Mouse (Mus musculus): ENCODE results near the gene Aicda. TPM values are rescaled to one million over a fixed set of nuclear protein-coding genes. Genes with fewer than 3 reads are reported as not detected.

The Aicda gene
- polyA plus RNA-seq, 1 experiment from 2014 or later, result not detected

GRCm38 (mm10) chr6:122595637-122596036 is 42.0 kb downstream of the Aicda start:
- Histone ChIP-seq H3K9me3 (replicated peaks) (no peaks in the 10 kb centered on the region), H3K36me3 (no peaks in the 10 kb centered on the region), H3K27me3 (ENCODE audit: low read depth, poor library complexity, severe bottlenecking) (no peaks in the 10 kb centered on the region), H3K4me1 (no peaks in the 10 kb centered on the region), H3K27ac (replicated peaks) (no peak overlapping the region), H3K4me3 (no peak overlapping the region)
- WGBS, result 40% methylated on average over 7 of the region's 7 CpGs
- no peak for DNase-seq (ENCODE audit: low spot score)

- Histone ChIP-seq H3K4me3 (no peak overlapping the region), H3K4me1 (no peaks in the 10 kb centered on the region), H3K27ac (replicated peaks) (no peak overlapping the region), H3K36me3 (no peaks in the 10 kb centered on the region), H3K9me3 (replicated peaks) (no peaks in the 10 kb centered on the region), H3K27me3 (ENCODE audit: low read depth, poor library complexity, severe bottlenecking) (no peaks in the 10 kb centered on the region)
- DNase-seq (ENCODE audit: low spot score), result no peak
- WGBS, result 88% methylated on average over 7 of the region's 7 CpGs
Measured at GRCm38 (mm10) chr6:122596608-122597007, 43.0 kb downstream of the Aicda start.

GRCm38 (mm10) chr6:122598014-122598413 is 44.4 kb downstream of the Aicda start:
- H3K4me1 ChIP-seq, result peaks cover 8% of the 10 kb centered on the region
- no peaks in the 10 kb centered on the region for H3K9me3 ChIP-seq (replicated peaks)
- no peaks in the 10 kb centered on the region for H3K27me3 ChIP-seq (ENCODE audit: low read depth, poor library complexity, severe bottlenecking)
- WGBS, result 91% methylated on average over 4 of the region's 4 CpGs
- H3K4me3 ChIP-seq, result no peak overlapping the region
- H3K27ac ChIP-seq (replicated peaks), result no peak overlapping the region
- no peak for DNase-seq (ENCODE audit: low spot score)
- no peaks in the 10 kb centered on the region for H3K36me3 ChIP-seq

GRCm38 (mm10) chr6:122598436-122598835 is 44.8 kb downstream of the Aicda start:
- Histone ChIP-seq H3K4me1 (peaks cover 8% of the 10 kb centered on the region), H3K4me3 (no peak overlapping the region), H3K36me3 (no peaks in the 10 kb centered on the region), H3K9me3 (replicated peaks) (no peaks in the 10 kb centered on the region), H3K27ac (replicated peaks) (no peak overlapping the region), H3K27me3 (ENCODE audit: low read depth, poor library complexity, severe bottlenecking) (no peaks in the 10 kb centered on the region)
- 95% methylated on average over 6 of the region's 6 CpGs for WGBS
- DNase-seq (ENCODE audit: low spot score), result no peak

- Histone ChIP-seq H3K9me3 (replicated peaks) (no peaks in the 10 kb centered on the region), H3K27me3 (ENCODE audit: low read depth, poor library complexity, severe bottlenecking) (no peaks in the 10 kb centered on the region), H3K4me1 (peaks cover 8% of the 10 kb centered on the region), H3K4me3 (no peak overlapping the region), H3K27ac (replicated peaks) (no peak overlapping the region), H3K36me3 (no peaks in the 10 kb centered on the region)
- DNase-seq (ENCODE audit: low spot score), result no peak
- 89% methylated on average over 9 of the region's 9 CpGs for WGBS
Measured at GRCm38 (mm10) chr6:122599054-122599737, 45.6 kb downstream of the Aicda start.

- no peak for DNase-seq (ENCODE audit: low spot score)
- H3K4me3 ChIP-seq, result no peak overlapping the region
- WGBS, result 90% methylated on average over 7 of the region's 7 CpGs
- no peaks in the 10 kb centered on the region for H3K9me3 ChIP-seq (replicated peaks)
- H3K27me3 ChIP-seq (ENCODE audit: low read depth, poor library complexity, severe bottlenecking), result no peaks in the 10 kb centered on the region
- no peaks in the 10 kb centered on the region for H3K36me3 ChIP-seq
- H3K27ac ChIP-seq (replicated peaks), result no peak overlapping the region
- H3K4me1 ChIP-seq, result peaks cover 8% of the 10 kb centered on the region
Measured at GRCm38 (mm10) chr6:122600066-122600646, 46.6 kb downstream of the Aicda start.

- 93% methylated on average over 4 of the region's 4 CpGs for WGBS
- Histone ChIP-seq H3K27me3 (ENCODE audit: low read depth, poor library complexity, severe bottlenecking) (no peaks in the 10 kb centered on the region), H3K27ac (replicated peaks) (no peak overlapping the region), H3K9me3 (replicated peaks) (no peaks in the 10 kb centered on the region), H3K36me3 (no peaks in the 10 kb centered on the region), H3K4me1 (peaks cover 8% of the 10 kb centered on the region), H3K4me3 (no peak overlapping the region)
- DNase-seq (ENCODE audit: low spot score), result no peak
Measured at GRCm38 (mm10) chr6:122601031-122601430, 47.4 kb downstream of the Aicda start.

- H3K27ac ChIP-seq (replicated peaks), result no peak overlapping the region
- no peaks in the 10 kb centered on the region for H3K9me3 ChIP-seq (replicated peaks)
- DNase-seq (ENCODE audit: low spot score), result no peak
- no peaks in the 10 kb centered on the region for H3K27me3 ChIP-seq (ENCODE audit: low read depth, poor library complexity, severe bottlenecking)
- no peaks in the 10 kb centered on the region for H3K36me3 ChIP-seq
- WGBS, result 89% methylated on average over 3 of the region's 3 CpGs
- peaks cover 8% of the 10 kb centered on the region for H3K4me1 ChIP-seq
- peak overlapping the region; percentile 55 for H3K4me3 ChIP-seq
Measured at GRCm38 (mm10) chr6:122601615-122602014, 48.0 kb downstream of the Aicda start.

GRCm38 (mm10) chr6:122602242-122602991 is 48.8 kb downstream of the Aicda start, which contains the start of gene Apobec1:
Gene Apobec1, minus strand, starts transcription at chr6:122602444.
- Histone ChIP-seq H3K9me3 (replicated peaks) (no peaks in the 10 kb centered on the region), H3K36me3 (no peaks in the 10 kb centered on the region), H3K27ac (replicated peaks) (peak within 1 kb of the TSS; percentile 74), H3K4me3 (peak within 1 kb of the TSS; percentile 55), H3K27me3 (ENCODE audit: low read depth, poor library complexity, severe bottlenecking) (no peaks in the 10 kb centered on the region), H3K4me1 (peaks cover 8% of the 10 kb centered on the region)
- 11% methylated on average over 22 of the region's 22 CpGs for WGBS
- DNase-seq (ENCODE audit: low spot score), result peak; percentile 56

- H3K27me3 ChIP-seq (ENCODE audit: low read depth, poor library complexity, severe bottlenecking), result no peaks in the 10 kb centered on the region
- peak overlapping the region; percentile 55; the same call in 1 of the 2 replicates for H3K4me3 ChIP-seq
- H3K36me3 ChIP-seq, result no peaks in the 10 kb centered on the region
- H3K27ac ChIP-seq (replicated peaks), result peak overlapping the region; percentile 74; the same call in 1 of the 2 replicates
- no peaks in the 10 kb centered on the region for H3K9me3 ChIP-seq (replicated peaks)
- 79% methylated on average over 1 of the region's 1 CpGs for WGBS
- DNase-seq (ENCODE audit: low spot score), result no peak
- peaks cover 8% of the 10 kb centered on the region for H3K4me1 ChIP-seq
Measured at GRCm38 (mm10) chr6:122602992-122603322, 49.4 kb downstream of the Aicda start.

GRCm38 (mm10) chr6:122604260-122604659 is 50.7 kb downstream of the Aicda start:
- H3K4me3 ChIP-seq, result no peak overlapping the region
- H3K9me3 ChIP-seq (replicated peaks), result no peaks in the 10 kb centered on the region
- H3K4me1 ChIP-seq, result peaks cover 8% of the 10 kb centered on the region
- no peak for DNase-seq (ENCODE audit: low spot score)
- H3K27me3 ChIP-seq (ENCODE audit: low read depth, poor library complexity, severe bottlenecking), result no peaks in the 10 kb centered on the region
- no peaks in the 10 kb centered on the region for H3K36me3 ChIP-seq
- H3K27ac ChIP-seq (replicated peaks), result no peak overlapping the region

GRCm38 (mm10) chr6:122605483-122605882 is 51.9 kb downstream of the Aicda start:
- no peak overlapping the region for H3K27ac ChIP-seq (replicated peaks)
- no peaks in the 10 kb centered on the region for H3K36me3 ChIP-seq
- WGBS, result 94% methylated on average over 8 of the region's 8 CpGs
- H3K4me1 ChIP-seq, result peaks cover 8% of the 10 kb centered on the region
- no peaks in the 10 kb centered on the region for H3K9me3 ChIP-seq (replicated peaks)
- DNase-seq (ENCODE audit: low spot score), result no peak
- H3K27me3 ChIP-seq (ENCODE audit: low read depth, poor library complexity, severe bottlenecking), result no peaks in the 10 kb centered on the region
- H3K4me3 ChIP-seq, result no peak overlapping the region

- WGBS, result 90% methylated on average over 11 of the region's 11 CpGs
Measured at GRCm38 (mm10) chr6:122606661-122607060, 53.1 kb downstream of the Aicda start.

More at GRCm38 (mm10) chr6:122606661-122607060, 53.1 kb downstream of the Aicda start:
- peaks cover 8% of the 10 kb centered on the region for H3K4me1 ChIP-seq
- no peaks in the 10 kb centered on the region for H3K36me3 ChIP-seq
- no peak overlapping the region for H3K4me3 ChIP-seq
- DNase-seq (ENCODE audit: low spot score), result no peak
- no peak overlapping the region for H3K27ac ChIP-seq (replicated peaks)
- H3K27me3 ChIP-seq (ENCODE audit: low read depth, poor library complexity, severe bottlenecking), result no peaks in the 10 kb centered on the region
- H3K9me3 ChIP-seq (replicated peaks), result no peaks in the 10 kb centered on the region

Measured in midbrain, embryonic 10.5 days (tissue).